Mouse (Mus musculus) cortical plate, adult 2 months (tissue): Measurements from ENCODE around the gene Fxyd2.

ENCODE experiments used
- CTCF ChIP-seq: fragments of 200-500 bp; IDR thresholded peaks from 2 replicates; pipeline ENCODE4 v1.5.1; 2011; ENCODE audit warnings: mild to moderate bottlenecking, control low read depth, low read length; ENCODE audit not compliant: insufficient read depth; ENCODE audit errors: extremely low read depth
- POLR2A ChIP-seq: fragments of 200-500 bp; IDR thresholded peaks from 2 replicates; pipeline ENCODE4 v1.6.1; 2011; ENCODE audit warnings: mild to moderate bottlenecking, low read length, control low read depth; ENCODE audit not compliant: insufficient read depth; ENCODE audit errors: extremely low read depth

- TF ChIP-seq CTCF (no peak), POLR2A (no peak)
These were observed 49.6 kb upstream of the Fxyd2 start for GRCm38 (mm10) chr9:45349851-45350250.
